In the genomic region with DNA sequence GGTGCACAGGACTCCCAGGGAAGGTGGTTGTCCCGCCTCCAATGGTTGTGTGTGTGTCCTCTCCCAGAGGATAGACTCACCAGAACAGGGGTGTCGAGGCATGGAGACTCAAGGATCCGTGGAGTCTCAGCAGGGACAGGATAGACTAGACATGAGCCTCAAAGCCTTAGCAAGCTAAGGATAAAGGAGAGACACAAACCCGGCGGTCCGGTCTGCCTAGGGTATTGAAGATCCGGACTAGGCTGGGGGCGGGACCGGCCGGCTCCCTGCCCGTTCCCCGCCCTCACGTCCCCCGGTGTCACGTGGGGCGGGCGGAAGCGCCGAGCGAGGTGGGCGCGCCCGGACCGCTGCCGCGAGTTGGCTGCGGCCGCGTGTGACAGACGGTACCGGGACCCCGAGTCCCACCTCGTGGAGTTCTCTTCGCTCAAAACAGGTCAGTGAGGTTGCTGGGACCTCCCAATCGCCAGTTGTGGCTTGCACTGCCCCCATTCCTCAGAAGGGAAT, we compare ENCODE assay signal across 8 mouse cellular contexts. TPM values are rescaled to one million over a fixed set of nuclear protein-coding genes. Genes with fewer than 3 reads are reported as not detected.
DNase-seq lines count a peak whose midpoint lies in the region; ATAC-seq lines count a peak whose summit lies in the region.

A gene (plus strand): TSS at position 301 of the 504 bp plus-strand sequence.

- under 1% methylated on average over 35 of the region's 35 CpGs for WGBS in heart, embryonic 16.5 days
- under 1% methylated on average over 35 of the region's 35 CpGs for WGBS in neural tube, embryonic 13.5 days

- H3K4me1 ChIP-seq in erythroblast, embryonic 14.5 days (ENCODE audit: control insufficient read depth), result peaks cover 28% of the 10 kb centered on the region
- peaks cover 17% of the 10 kb centered on the region for H3K4me1 ChIP-seq in heart, embryonic 16.5 days (ENCODE audit: control insufficient read depth, insufficient read depth, low read length)
- H3K4me1 ChIP-seq in neural tube, embryonic 13.5 days (replicated peaks), result peaks cover 12% of the 10 kb centered on the region

- H3K4me3 ChIP-seq in erythroblast, embryonic 14.5 days (replicated peaks), result peak within 1 kb of the TSS; percentile 66
- H3K4me3 ChIP-seq in heart, embryonic 16.5 days (ENCODE audit: low read length), result peak within 1 kb of the TSS; percentile 76
- peak within 1 kb of the TSS; percentile 50 for H3K4me3 ChIP-seq in neural tube, embryonic 13.5 days

- H3K36me3 ChIP-seq in erythroblast, embryonic 14.5 days (ENCODE audit: control insufficient read depth), result peaks cover 34% of the 10 kb centered on the region
- H3K36me3 ChIP-seq in heart, embryonic 16.5 days (ENCODE audit: control insufficient read depth, insufficient read depth), result no peaks in the 10 kb centered on the region
- no peaks in the 10 kb centered on the region for H3K36me3 ChIP-seq in neural tube, embryonic 13.5 days

- H3K27ac ChIP-seq in heart, embryonic 16.5 days (ENCODE audit: low read length), result no peak within 1 kb of the TSS
- no peak within 1 kb of the TSS for H3K27ac ChIP-seq in neural tube, embryonic 13.5 days (replicated peaks)

- no peaks in the 10 kb centered on the region for H3K9me3 ChIP-seq in erythroblast, embryonic 14.5 days (ENCODE audit: control insufficient read depth, low read length)
- no peaks in the 10 kb centered on the region for H3K9me3 ChIP-seq in heart, embryonic 16.5 days (replicated peaks; ENCODE audit: control insufficient read depth, low read length)
- H3K9me3 ChIP-seq in neural tube, embryonic 13.5 days, result no peaks in the 10 kb centered on the region

- H3K9ac ChIP-seq in heart, embryonic 16.5 days (ENCODE audit: low read length), result peak within 1 kb of the TSS; percentile 79
- peak within 1 kb of the TSS; percentile 67 for H3K9ac ChIP-seq in neural tube, embryonic 13.5 days

- peak; percentile 81 for ATAC-seq in heart, embryonic 16.5 days (replicated peaks; ENCODE audit: extremely low read depth, insufficient read depth, low FRiP score)
- ATAC-seq in neural tube, embryonic 13.5 days (ENCODE audit: low read depth), result peak; percentile 45

- H3K4me2 ChIP-seq in heart, embryonic 16.5 days (ENCODE audit: low read depth, low read length), result peak within 1 kb of the TSS; percentile 98
- peak within 1 kb of the TSS; percentile 90 for H3K4me2 ChIP-seq in neural tube, embryonic 13.5 days

- peaks cover 8% of the 10 kb centered on the region for H3K27me3 ChIP-seq in erythroblast, embryonic 14.5 days (ENCODE audit: control insufficient read depth)
- H3K27me3 ChIP-seq in heart, embryonic 16.5 days (ENCODE audit: control insufficient read depth, insufficient read depth, low read length), result peaks cover 12% of the 10 kb centered on the region; the same call in 1 of the 2 replicates
- H3K27me3 ChIP-seq in neural tube, embryonic 13.5 days, result peaks cover 13% of the 10 kb centered on the region

- DNase-seq in CD8-positive naive resting alpha-beta T cell, adult 2 months (ENCODE audit: low read depth in 2 of 2, low spot score in 2 of 2), result peak; percentile 22 to 44
- DNase-seq in adrenal gland, adult (ENCODE audit: inconsistent age in 2 of 2, low spot score in 1 of 2), result peak; percentile 72 to 84
- DNase-seq in kidney, postnatal 14 days, result peak; percentile 79
- DNase-seq in lung, adult 18-20 months, result peak; percentile 69 to 75
- DNase-seq in urinary bladder, postnatal 14 days (ENCODE audit: low spot score), result peak; percentile 74

RNA-seq across cellular contexts. Expression of the gene that starts here (rescaled TPM):
- 0.68 and 1.1 TPM in 2 replicates for polyA plus RNA-seq in erythroblast, embryonic 14.5 days (2012)
- 32.6 and 35.1 TPM in 2 replicates for polyA plus RNA-seq in heart, embryonic 16.5 days (2015; fragmentation: Nextera tagmentation; extraction: Ambion mirVana)
- polyA plus RNA-seq in neural tube, embryonic 13.5 days (2015; fragmentation: Nextera tagmentation; extraction: Ambion mirVana), result 11.2 and 11.3 TPM in 2 replicates
